Mouse (Mus musculus): ENCODE data around the gene Slc36a4. TPM values are rescaled to one million over a fixed set of nuclear protein-coding genes. Genes with fewer than 3 reads are reported as not detected.

Slc36a4 gene
- total and polyA plus RNA-seq, 3 experiments = 6.6 to 9.2 (median 9.0) TPM

DNA sequence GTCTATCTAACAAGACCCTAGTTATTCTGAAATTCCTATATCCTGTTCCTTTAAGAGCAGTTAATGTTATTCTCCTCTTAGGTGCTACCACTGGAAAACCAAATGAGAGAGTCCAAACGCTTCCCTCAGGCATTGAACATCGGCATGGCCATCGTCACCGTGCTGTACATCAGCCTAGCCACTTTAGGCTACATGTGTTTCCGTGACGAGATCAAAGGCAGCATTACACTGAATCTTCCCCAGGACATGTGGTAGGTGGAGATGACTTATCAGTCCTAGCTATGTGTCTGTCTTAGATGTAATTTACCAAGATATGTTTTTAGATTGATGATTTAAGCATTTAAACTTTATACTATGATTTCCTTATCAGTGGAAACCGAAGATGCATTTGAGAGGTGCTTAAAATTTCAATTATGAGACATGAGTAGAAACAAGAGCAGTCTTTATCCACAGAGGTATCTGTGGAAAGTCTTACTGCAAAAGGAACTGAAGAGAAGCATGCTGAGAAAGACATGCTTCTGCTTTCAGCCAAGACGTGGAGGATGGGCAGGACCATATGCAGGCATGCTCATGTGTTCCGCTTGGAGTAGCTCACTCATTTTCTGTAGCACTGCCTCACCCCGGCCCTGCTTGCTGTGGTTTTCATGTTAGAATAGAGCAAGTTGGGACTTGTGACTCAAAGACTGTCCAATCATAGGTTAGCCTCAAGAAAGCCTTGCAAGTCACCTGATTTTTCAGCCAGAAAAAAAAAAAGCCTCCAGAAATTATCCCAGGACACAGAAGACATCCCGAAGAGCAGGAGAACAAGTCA lies 24.7 kb downstream of the Slc36a4 start:
- Histone ChIP-seq H3K27ac (ENCODE audit: insufficient read depth, low read depth) (peak overlapping the region; percentile 98), H3K4me2 (ENCODE audit: insufficient read depth, low read depth, poor library complexity, severe bottlenecking) (peak overlapping the region; percentile 86), H3K36me3 (replicated peaks in 1 of 2; ENCODE audit: control insufficient read depth in 1 of 2, insufficient read depth in 1 of 2, low read length in 1 of 2) (peaks cover 24 to 54% of the 10 kb centered on the region in 2 experiments), H3K4me3 (replicated peaks in 1 of 3; ENCODE audit: low read depth in 2 of 3, low read length in 2 of 3, poor library complexity in 1 of 3) (peak overlapping the region in 2 of 3 experiments; percentile 27 to 43), H3K27me3 (replicated peaks) (no peaks in the 10 kb centered on the region), H3K9me3 (replicated peaks; ENCODE audit: low read length) (no peaks in the 10 kb centered on the region), H3K4me1 (ENCODE audit: control insufficient read depth in 1 of 2, insufficient read depth in 2 of 2) (peaks cover 21 to 58% of the 10 kb centered on the region in 2 experiments), H3K9ac (ENCODE audit: insufficient read depth, low read depth) (peak overlapping the region; percentile 62), H3K79me2 (replicated peaks; ENCODE audit: control insufficient read depth, extremely low read depth, insufficient read depth, poor library complexity, severe bottlenecking) (no peaks in the 10 kb centered on the region)
- peak; percentile 95 for DNase-seq (ENCODE audit: extremely low read depth)
- dilution Hi-C loops (cut with MboI; ENCODE audit: extremely low pct_ligation_motif_present, extremely low pct_unique_long_range_greater_than_20kb, low sequenced_read_pairs) = no loop called here
- peak; percentile 84 for TF ChIP-seq ETS1 (conservative IDR thresholded peaks at IDR 0.05; ENCODE audit: low read depth, low read length)
- TF ChIP-seq ZKSCAN1 (IDR thresholded peaks at IDR 0.05; ENCODE audit: borderline replicate concordance, low read depth, low read length) = no peak
- TF ChIP-seq MEF2A (IDR thresholded peaks at IDR 0.05; ENCODE audit: borderline replicate concordance, low read depth, low read length) = peak; percentile 89
- peak; percentile 95 for TF ChIP-seq CHD2 (IDR thresholded peaks at IDR 0.05; ENCODE audit: low read length)
- TF ChIP-seq SIN3A (IDR thresholded peaks at IDR 0.05; ENCODE audit: low read length) = peak; percentile 84; the same call in 1 of the 2 replicates
- TF ChIP-seq USF1 (IDR thresholded peaks at IDR 0.05; ENCODE audit: low read depth, low read length) = peak; percentile 45
- peak; percentile 92 for TF ChIP-seq MXI1 (IDR thresholded peaks at IDR 0.05; ENCODE audit: low read depth, low read length)
- TF ChIP-seq ELF1 (IDR thresholded peaks at IDR 0.05; ENCODE audit: low read depth, low read length) = peak; percentile 24; the same call in 1 of the 2 replicates
- peak; percentile 35; the same call in 1 of the 2 replicates for TF ChIP-seq SMC3 (IDR thresholded peaks at IDR 0.05; ENCODE audit: low read depth, low read length)
- peak; percentile 56; the same call in 1 of the 2 replicates for TF ChIP-seq NRF1 (IDR thresholded peaks at IDR 0.05; ENCODE audit: low read depth, low read length)
- TF ChIP-seq IRF4 (IDR thresholded peaks at IDR 0.05; ENCODE audit: low read depth, low read length) = peak; percentile 80
- no peak for TF ChIP-seq KAT2A (IDR thresholded peaks at IDR 0.05; ENCODE audit: insufficient replicate concordance, low read length)
- no peak for TF ChIP-seq ZMIZ1 (IDR thresholded peaks at IDR 0.05; ENCODE audit: low read depth, low read length)
- TF ChIP-seq MAX (IDR thresholded peaks at IDR 0.05; ENCODE audit: low read length) = peak; percentile 97
- TF ChIP-seq TBP (conservative IDR thresholded peaks at IDR 0.05; ENCODE audit: low read depth, low read length) = peak; percentile 68
- no peak for TF ChIP-seq GABPA (IDR thresholded peaks at IDR 0.05; ENCODE audit: insufficient replicate concordance, low read depth, low read length)
- TF ChIP-seq UBTF (IDR thresholded peaks at IDR 0.05; ENCODE audit: low read depth, low read length) = no peak
- TF ChIP-seq ZNF384 (IDR thresholded peaks at IDR 0.05; ENCODE audit: low read depth, low read length) = peak; percentile 94
- TF ChIP-seq EP300 (IDR thresholded peaks at IDR 0.05; ENCODE audit: low read length) = peak; percentile 90
- no peak for TF ChIP-seq NELFE (IDR thresholded peaks at IDR 0.05; ENCODE audit: low read depth, low read length)
- no peak for TF ChIP-seq POLR2AphosphoS2 (IDR thresholded peaks at IDR 0.05; ENCODE audit: low read depth, low read length)
- TF ChIP-seq TCF12 (IDR thresholded peaks at IDR 0.05; ENCODE audit: low read depth, low read length) = peak; percentile 88
- no peak for TF ChIP-seq PAX5 (IDR thresholded peaks at IDR 0.05; ENCODE audit: low read length)
- peak; percentile 41 for TF ChIP-seq POLR2A (IDR thresholded peaks at IDR 0.05; ENCODE audit: low read depth, low read length)
- TF ChIP-seq CTCF (conservative IDR thresholded peaks at IDR 0.05 in 1 of 2, IDR thresholded peaks at IDR 0.05 in 1 of 2; ENCODE audit: low read depth in 2 of 2, low read length in 2 of 2) = no peak
- no peak; the same call in 1 of the 2 replicates for TF ChIP-seq HCFC1 (IDR thresholded peaks at IDR 0.05; ENCODE audit: low read depth, low read length)
- peak; percentile 8; the same call in 1 of the 2 replicates for TF ChIP-seq RAD21 (IDR thresholded peaks at IDR 0.05; ENCODE audit: low read depth, low read length)
- TF ChIP-seq ZC3H11A (IDR thresholded peaks at IDR 0.05; ENCODE audit: low read depth, low read length) = no peak
- peak; percentile 66; the same call in 1 of the 2 replicates for TF ChIP-seq RCOR1 (conservative IDR thresholded peaks at IDR 0.05; ENCODE audit: low read depth, low read length)
- peak; percentile 58; the same call in 1 of the 2 replicates for TF ChIP-seq MAFK (IDR thresholded peaks at IDR 0.05; ENCODE audit: insufficient replicate concordance, low read length)
- peak; percentile 100 for TF ChIP-seq CHD1 (IDR thresholded peaks at IDR 0.05; ENCODE audit: low read depth, low read length)
- peak; percentile 53 for TF ChIP-seq JUN (IDR thresholded peaks at IDR 0.05; ENCODE audit: insufficient read depth, low read depth, low read length)
- peak; percentile 43; the same call in 1 of the 2 replicates for TF ChIP-seq JUND (conservative IDR thresholded peaks at IDR 0.05; ENCODE audit: low read depth, low read length)
- TF ChIP-seq MYC (IDR thresholded peaks at IDR 0.05; ENCODE audit: low read depth, low read length) = peak; percentile 99
- TF ChIP-seq E2F4 (IDR thresholded peaks at IDR 0.05; ENCODE audit: insufficient replicate concordance, low read depth, low read length) = no peak
- no peak for TF ChIP-seq USF2 (conservative IDR thresholded peaks at IDR 0.05; ENCODE audit: low read depth, low read length)
- peak; percentile 93 for TF ChIP-seq BHLHE40 (IDR thresholded peaks at IDR 0.05; ENCODE audit: low read depth, low read length)
- TF ChIP-seq MAZ (IDR thresholded peaks at IDR 0.05; ENCODE audit: low read depth, low read length) = peak; percentile 76; the same call in 1 of the 2 replicates
- in situ Hi-C loops (cut with MboI; ENCODE audit: low pct_ligation_motif_present, low pct_unique_long_range_greater_than_20kb, low sequenced_read_pairs) = no loop called here

All from CH12.LX (cell line).